Mouse (Mus musculus) hindbrain, embryonic 12.5 days (tissue): ENCODE results near the gene Paox. TPM values are rescaled to one million over a fixed set of nuclear protein-coding genes. Genes with fewer than 3 reads are reported as not detected.
"Not testable (repeated sequence)": the region's sequence is repeated elsewhere in the genome, so short reads cannot be mapped to it uniquely, and the experiment has no call there.

Experiments used
- ATAC-seq: fragments of 200-750 bp; cut with Nextera tagmentation; 2 replicates; pipeline ENCODE4 v1.8.0; 2017; ENCODE audit warnings: moderate TSS enrichment; ENCODE audit not compliant: low FRiP score
- H3K27ac ChIP-seq: fragments of 300-500 bp; sonication (generic); 2 replicates; pipeline ENCODE4 v1.5.1; 2016; ENCODE audit warnings: mild to moderate bottlenecking
- H3K27me3 ChIP-seq: fragments of 300-500 bp; sonication (generic); 2 replicates; pipeline ENCODE4 v1.6.1; 2016; ENCODE audit warnings: mild to moderate bottlenecking
- H3K36me3 ChIP-seq: fragments of 300-500 bp; sonication (generic); 2 replicates; pipeline ENCODE4 v1.6.1; 2016; ENCODE audit warnings: mild to moderate bottlenecking
- H3K4me1 ChIP-seq: fragments of 300-500 bp; sonication (generic); 2 replicates; pipeline ENCODE4 v1.6.1; 2016
- H3K4me2 ChIP-seq: fragments of 300-500 bp; sonication (generic); replicated peaks from 2 replicates; pipeline ENCODE4 v1.6.1; 2016; ENCODE audit warnings: mild to moderate bottlenecking
- H3K4me3 ChIP-seq: fragments of 300-500 bp; sonication (generic); 2 replicates; pipeline ENCODE4 v1.5.1; 2016; ENCODE audit warnings: mild to moderate bottlenecking
- H3K9ac ChIP-seq: fragments of 300-500 bp; sonication (generic); 2 replicates; pipeline ENCODE4 v1.6.1; 2016; ENCODE audit warnings: mild to moderate bottlenecking, moderate library complexity
- H3K9me3 ChIP-seq: fragments of 300-500 bp; sonication (generic); replicated peaks from 2 replicates; pipeline ENCODE4 v1.6.1; 2016; ENCODE audit warnings: mild to moderate bottlenecking
- WGBS: fragments of 180-500 bp; shearing (Covaris S2); methylation state at CpG from one replicate; pipeline ENCODE4 v1.1.7; 2016; 5-methylcytosine and 5-hydroxymethylcytosine counted together
- polyA plus RNA-seq: library from polyadenylated mRNA; unstranded; fragments of >200 nt; fragmentation: Nextera tagmentation; extraction: Ambion mirVana; gene quantifications from 2 replicates; pipeline ENCODE4 v1.2.1, GENCODE M21; 2016

The Paox gene
- polyA plus RNA-seq, 1 experiment from 2014 or later = 12.9 TPM

GRCm38 (mm10) chr7:140125278-140126021 is 9.9 kb downstream of the Paox start:
- Histone ChIP-seq H3K27ac (peak overlapping the region; percentile 41; the same call in 1 of the 2 replicates), H3K9ac (peak overlapping the region; percentile 84), H3K4me1 (peaks cover 5% of the 10 kb centered on the region; the same call in 1 of the 2 replicates), H3K27me3 (no peaks in the 10 kb centered on the region), H3K4me3 (peak overlapping the region; percentile 71), H3K4me2 (peak overlapping the region; percentile 88), H3K9me3 (no peaks in the 10 kb centered on the region), H3K36me3 (peaks cover 7% of the 10 kb centered on the region; the same call in 1 of the 2 replicates)
- WGBS = under 1% methylated on average over 40 of the region's 40 CpGs
- peak; percentile 97 for ATAC-seq

- no peak; the same call in 1 of the 2 replicates for ATAC-seq
- peak overlapping the region; percentile 41; the same call in 1 of the 2 replicates for H3K27ac ChIP-seq
- peak overlapping the region; percentile 84 for H3K9ac ChIP-seq
- peak overlapping the region; percentile 88 for H3K4me2 ChIP-seq
- peaks cover 7% of the 10 kb centered on the region; the same call in 1 of the 2 replicates for H3K36me3 ChIP-seq
- 9% methylated on average over 5 of the region's 5 CpGs for WGBS
- no peaks in the 10 kb centered on the region for H3K9me3 ChIP-seq
- H3K4me3 ChIP-seq = peak overlapping the region; percentile 71
- H3K4me1 ChIP-seq = peaks cover 5% of the 10 kb centered on the region; the same call in 1 of the 2 replicates
- H3K27me3 ChIP-seq = no peaks in the 10 kb centered on the region
Measured at GRCm38 (mm10) chr7:140126022-140126350, 10.4 kb downstream of the Paox start.

GRCm38 (mm10) chr7:140126934-140127333 is 11.3 kb downstream of the Paox start:
- 92% methylated on average over 3 of the region's 3 CpGs for WGBS
- no peaks in the 10 kb centered on the region for H3K9me3 ChIP-seq
- ATAC-seq = no peak
- no peak overlapping the region for H3K4me2 ChIP-seq
- no peak overlapping the region for H3K27ac ChIP-seq
- H3K27me3 ChIP-seq = no peaks in the 10 kb centered on the region
- H3K4me1 ChIP-seq = peaks cover 5% of the 10 kb centered on the region; the same call in 1 of the 2 replicates
- no peak overlapping the region for H3K4me3 ChIP-seq
- peaks cover 7% of the 10 kb centered on the region; the same call in 1 of the 2 replicates for H3K36me3 ChIP-seq
- no peak overlapping the region for H3K9ac ChIP-seq

- Histone ChIP-seq H3K4me1 (peaks cover 5% of the 10 kb centered on the region; the same call in 1 of the 2 replicates), H3K4me2 (no peak overlapping the region), H3K9ac (no peak overlapping the region), H3K27ac (no peak overlapping the region), H3K9me3 (no peaks in the 10 kb centered on the region), H3K27me3 (no peaks in the 10 kb centered on the region), H3K36me3 (peaks cover 7% of the 10 kb centered on the region; the same call in 1 of the 2 replicates), H3K4me3 (no peak overlapping the region)
- no peak for ATAC-seq
- WGBS = 95% methylated on average over 2 of the region's 2 CpGs
Measured at GRCm38 (mm10) chr7:140127911-140128310, 12.3 kb downstream of the Paox start.

- H3K9me3 ChIP-seq, H3K27me3 ChIP-seq, H3K4me2 ChIP-seq, H3K4me3 ChIP-seq, H3K27ac ChIP-seq, H3K4me1 ChIP-seq, H3K36me3 ChIP-seq, H3K9ac ChIP-seq, ATAC-seq: not testable (repeated sequence)
- 93% methylated on average over 7 of the region's 7 CpGs for WGBS
Measured at GRCm38 (mm10) chr7:140132184-140132583, 16.6 kb downstream of the Paox start.

- 96% methylated on average over 7 of the region's 7 CpGs for WGBS
- ATAC-seq = not testable (repeated sequence)
Measured at GRCm38 (mm10) chr7:140134033-140134432, 18.4 kb downstream of the Paox start.

GRCm38 (mm10) chr7:140135106-140135770 is 19.6 kb downstream of the Paox start:
- Histone ChIP-seq H3K36me3 (no peaks in the 10 kb centered on the region), H3K27ac (no peak overlapping the region), H3K9me3 (no peaks in the 10 kb centered on the region), H3K9ac (no peak overlapping the region), H3K27me3 (no peaks in the 10 kb centered on the region), H3K4me3 (no peak overlapping the region), H3K4me2 (no peak overlapping the region), H3K4me1 (peaks cover 8% of the 10 kb centered on the region)
- 93% methylated on average over 5 of the region's 5 CpGs for WGBS
- no peak for ATAC-seq

More at GRCm38 (mm10) chr7:140134033-140134432, 18.4 kb downstream of the Paox start:
- not testable (repeated sequence) for H3K27ac ChIP-seq, H3K9ac ChIP-seq, H3K4me1 ChIP-seq, H3K36me3 ChIP-seq, H3K9me3 ChIP-seq, H3K27me3 ChIP-seq, H3K4me2 ChIP-seq, H3K4me3 ChIP-seq

GRCm38 (mm10) chr7:140137135-140138020 is 21.8 kb downstream of the Paox start, which contains the start of gene Mtg1:
TSS of gene Mtg1 (plus strand) at chr7:140137564.
- peak; percentile 97 for ATAC-seq
- peaks cover 8% of the 10 kb centered on the region for H3K4me1 ChIP-seq
- peak within 1 kb of the TSS; percentile 80 for H3K4me3 ChIP-seq
- no peaks in the 10 kb centered on the region for H3K36me3 ChIP-seq
- peak within 1 kb of the TSS; percentile 79 for H3K27ac ChIP-seq
- no peaks in the 10 kb centered on the region for H3K9me3 ChIP-seq
- H3K27me3 ChIP-seq = no peaks in the 10 kb centered on the region
- H3K4me2 ChIP-seq = peak within 1 kb of the TSS; percentile 92
- peak within 1 kb of the TSS; percentile 87 for H3K9ac ChIP-seq
- WGBS = 2% methylated on average over 39 of the region's 39 CpGs

GRCm38 (mm10) chr7:140138021-140138310 is 22.4 kb downstream of the Paox start:
- Histone ChIP-seq H3K27ac (peak overlapping the region; percentile 79), H3K27me3 (no peaks in the 10 kb centered on the region), H3K9ac (peak overlapping the region; percentile 87), H3K4me2 (peak overlapping the region; percentile 92), H3K4me1 (peaks cover 8% of the 10 kb centered on the region), H3K9me3 (no peaks in the 10 kb centered on the region), H3K36me3 (no peaks in the 10 kb centered on the region), H3K4me3 (peak overlapping the region; percentile 80)
- no peak; the same call in 1 of the 2 replicates for ATAC-seq
- WGBS = under 1% methylated on average over 8 of the region's 8 CpGs

GRCm38 (mm10) chr7:140141350-140141749 is 25.8 kb downstream of the Paox start:
- no peak overlapping the region for H3K9ac ChIP-seq
- no peak for ATAC-seq
- WGBS = 8% methylated on average over 14 of the region's 14 CpGs

GRCm38 (mm10) chr7:140144550-140144949 is 29.0 kb downstream of the Paox start:
- WGBS = 83% methylated on average over 4 of the region's 4 CpGs

More at GRCm38 (mm10) chr7:140141350-140141749, 25.8 kb downstream of the Paox start:
- Histone ChIP-seq H3K27me3 (no peaks in the 10 kb centered on the region), H3K4me1 (peaks cover 8% of the 10 kb centered on the region), H3K4me3 (no peak overlapping the region), H3K36me3 (no peaks in the 10 kb centered on the region), H3K9me3 (no peaks in the 10 kb centered on the region), H3K4me2 (no peak overlapping the region), H3K27ac (no peak overlapping the region)

GRCm38 (mm10) chr7:140153383-140153782 is 37.8 kb downstream of the Paox start:
- H3K4me2 ChIP-seq = peak overlapping the region; percentile 63
- no peaks in the 10 kb centered on the region for H3K36me3 ChIP-seq
- no peaks in the 10 kb centered on the region for H3K9me3 ChIP-seq
- H3K27me3 ChIP-seq = peaks cover 34% of the 10 kb centered on the region
- peak overlapping the region; percentile 65 for H3K9ac ChIP-seq
- ATAC-seq = peak; percentile 23
- peak overlapping the region; percentile 39 for H3K4me3 ChIP-seq
- peaks cover 22% of the 10 kb centered on the region for H3K4me1 ChIP-seq
- WGBS = 5% methylated on average over 28 of the region's 28 CpGs
- no peak overlapping the region for H3K27ac ChIP-seq

More at GRCm38 (mm10) chr7:140144550-140144949, 29.0 kb downstream of the Paox start:
- no peak overlapping the region for H3K4me3 ChIP-seq
- H3K27ac ChIP-seq = no peak overlapping the region
- H3K4me1 ChIP-seq = no peaks in the 10 kb centered on the region
- no peaks in the 10 kb centered on the region for H3K9me3 ChIP-seq
- no peak overlapping the region for H3K9ac ChIP-seq
- no peak for ATAC-seq
- H3K4me2 ChIP-seq = no peak overlapping the region
- no peaks in the 10 kb centered on the region for H3K27me3 ChIP-seq
- H3K36me3 ChIP-seq = peaks cover 5% of the 10 kb centered on the region; the same call in 1 of the 2 replicates
